Mouse (Mus musculus): ENCODE data around the gene Cxcr3. TPM values are rescaled to one million over a fixed set of nuclear protein-coding genes. Genes with fewer than 3 reads are reported as not detected.

Gene Cxcr3
- polyA plus RNA-seq, 1 experiment from 2014 or later, result 0.14 TPM

DNA sequence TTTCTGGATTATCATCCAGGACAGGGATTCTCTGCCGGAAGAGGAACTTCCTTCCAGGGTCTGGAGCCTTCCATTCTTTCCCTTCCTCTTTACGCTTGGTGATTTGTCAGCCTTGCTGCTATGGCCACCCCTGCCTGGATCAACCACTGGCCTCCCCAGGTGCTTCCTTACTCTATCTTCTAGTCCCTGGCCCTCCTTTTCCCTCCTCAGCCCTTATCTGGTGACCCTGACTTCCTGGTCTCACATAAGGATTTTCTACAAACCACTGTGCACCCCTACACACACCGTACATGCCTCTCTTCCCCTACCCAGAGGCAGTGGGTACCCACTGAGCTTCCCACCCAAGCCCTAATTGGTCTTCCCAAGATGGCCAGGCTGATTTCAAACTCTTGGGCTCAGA, 781 bp downstream of the Cxcr3 start:
- no peak for DNase-seq (ENCODE audit: low spot score)
- Histone ChIP-seq H3K4me1 (no peaks in the 10 kb centered on the region), H3K27ac (replicated peaks) (no peak overlapping the region), H3K4me3 (no peak overlapping the region), H3K36me3 (replicated peaks) (no peaks in the 10 kb centered on the region), H3K9me3 (no peaks in the 10 kb centered on the region), H3K27me3 (replicated peaks; ENCODE audit: low read depth, poor library complexity, severe bottlenecking) (peaks cover 87% of the 10 kb centered on the region)
- 83% methylated on average over 3 of the region's 3 CpGs for WGBS

DNA sequence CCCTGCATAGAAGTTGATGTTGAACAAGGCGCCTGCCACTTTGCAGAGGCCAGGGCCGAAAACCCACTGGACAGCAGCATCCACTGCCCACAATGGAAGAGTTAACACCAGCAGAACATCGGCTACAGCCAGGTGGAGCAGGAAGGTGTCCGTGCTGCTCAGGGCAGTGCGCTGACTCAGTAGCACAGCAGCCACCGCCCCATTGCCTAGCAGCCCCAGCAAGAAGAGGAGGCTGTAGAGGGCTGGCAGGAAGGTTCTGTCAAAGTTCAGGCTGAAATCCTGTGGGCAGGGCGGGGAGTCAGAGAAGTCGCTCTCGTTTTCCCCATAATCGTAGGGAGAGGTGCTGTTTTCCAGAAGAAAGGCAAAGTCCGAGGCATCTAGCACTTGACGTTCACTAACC, 1.4 kb downstream of the Cxcr3 start:
- no peak overlapping the region for H3K27ac ChIP-seq (replicated peaks)
- 83% methylated on average over 12 of the region's 12 CpGs for WGBS
- H3K36me3 ChIP-seq (replicated peaks), result no peaks in the 10 kb centered on the region
- peaks cover 81% of the 10 kb centered on the region for H3K27me3 ChIP-seq (replicated peaks; ENCODE audit: low read depth, poor library complexity, severe bottlenecking)
- H3K4me1 ChIP-seq, result no peaks in the 10 kb centered on the region
- H3K4me3 ChIP-seq, result no peak overlapping the region
- DNase-seq (ENCODE audit: low spot score), result no peak
- H3K9me3 ChIP-seq, result no peaks in the 10 kb centered on the region

DNA sequence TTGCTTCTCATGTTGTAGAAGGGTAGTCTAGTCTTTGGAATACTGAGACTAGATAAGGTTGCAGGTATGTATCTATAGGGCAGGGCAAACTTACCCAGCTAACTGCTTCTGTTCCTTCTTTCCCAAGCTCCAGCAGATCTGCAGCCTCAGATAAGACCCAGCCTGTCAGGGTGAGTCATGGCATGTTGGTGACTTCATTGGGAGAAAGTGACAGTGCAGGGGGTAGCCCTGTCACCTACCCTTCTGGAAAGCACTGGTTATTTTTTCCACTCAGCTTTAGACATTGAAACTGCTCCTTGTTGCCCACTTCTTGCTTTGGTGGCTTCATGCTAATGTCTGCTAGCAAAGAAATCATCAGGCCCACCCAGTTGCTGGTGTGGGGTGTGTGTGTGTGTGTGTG, 4.1 kb downstream of the Cxcr3 start:
- Histone ChIP-seq H3K36me3 (replicated peaks) (no peaks in the 10 kb centered on the region), H3K4me3 (no peak overlapping the region), H3K27ac (replicated peaks) (no peak overlapping the region), H3K9me3 (no peaks in the 10 kb centered on the region), H3K27me3 (replicated peaks; ENCODE audit: low read depth, poor library complexity, severe bottlenecking) (peaks cover 77% of the 10 kb centered on the region), H3K4me1 (no peaks in the 10 kb centered on the region)
- no peak for DNase-seq (ENCODE audit: low spot score)

DNA sequence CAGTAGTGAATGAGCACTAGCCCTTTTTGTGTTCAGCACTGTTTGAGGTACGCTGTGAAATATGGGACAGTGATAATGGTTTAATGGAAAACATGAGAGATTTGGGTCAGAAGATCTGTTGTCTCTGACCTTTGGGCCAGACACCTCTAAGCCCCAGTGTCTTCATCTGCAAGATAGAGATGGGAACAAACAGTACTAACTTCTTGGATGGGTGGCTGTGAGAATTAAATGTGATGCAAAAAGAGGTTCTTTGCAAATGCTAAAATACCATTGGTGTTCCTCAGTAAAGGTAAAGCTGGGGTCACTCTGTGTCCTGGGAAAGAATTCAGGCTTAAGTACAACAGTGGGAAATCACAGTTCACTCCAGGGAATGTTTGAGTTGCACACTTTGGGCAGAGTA, 13.7 kb downstream of the Cxcr3 start:
- Histone ChIP-seq H3K27me3 (replicated peaks; ENCODE audit: low read depth, poor library complexity, severe bottlenecking) (peaks cover 64% of the 10 kb centered on the region), H3K4me3 (no peak overlapping the region), H3K27ac (replicated peaks) (no peak overlapping the region), H3K9me3 (no peaks in the 10 kb centered on the region), H3K4me1 (no peaks in the 10 kb centered on the region), H3K36me3 (replicated peaks) (no peaks in the 10 kb centered on the region)
- DNase-seq (ENCODE audit: low spot score), result no peak
- WGBS, result 58% methylated on average over 1 of the region's 1 CpGs

DNA sequence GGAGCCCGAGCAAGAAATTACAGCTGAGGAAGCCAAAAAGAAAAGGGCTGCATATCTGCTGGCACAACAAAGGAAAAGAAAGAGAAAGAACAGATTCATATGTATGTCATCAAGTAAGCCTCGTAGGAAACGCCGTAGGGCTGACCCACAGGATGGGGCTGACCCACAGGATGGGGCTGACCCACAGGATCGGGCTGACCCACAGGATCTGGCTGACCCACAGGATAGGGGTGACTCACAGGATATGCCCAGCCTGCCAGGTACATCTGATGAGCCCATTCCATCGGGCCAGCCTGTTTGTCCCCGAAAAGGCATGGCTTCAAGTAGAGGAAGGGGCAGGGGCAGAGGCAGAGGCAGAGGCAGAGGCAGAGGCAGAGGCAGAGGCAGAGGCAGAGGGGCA, 29.0 kb downstream of the Cxcr3 start:
- Histone ChIP-seq H3K4me3 (no peak overlapping the region), H3K36me3 (replicated peaks) (no peaks in the 10 kb centered on the region), H3K27ac (replicated peaks) (no peak overlapping the region), H3K9me3 (no peaks in the 10 kb centered on the region), H3K4me1 (no peaks in the 10 kb centered on the region), H3K27me3 (replicated peaks; ENCODE audit: low read depth, poor library complexity, severe bottlenecking) (peaks cover 39% of the 10 kb centered on the region)
- 83% methylated on average over 7 of the region's 7 CpGs for WGBS
- DNase-seq (ENCODE audit: low spot score), result no peak

DNA sequence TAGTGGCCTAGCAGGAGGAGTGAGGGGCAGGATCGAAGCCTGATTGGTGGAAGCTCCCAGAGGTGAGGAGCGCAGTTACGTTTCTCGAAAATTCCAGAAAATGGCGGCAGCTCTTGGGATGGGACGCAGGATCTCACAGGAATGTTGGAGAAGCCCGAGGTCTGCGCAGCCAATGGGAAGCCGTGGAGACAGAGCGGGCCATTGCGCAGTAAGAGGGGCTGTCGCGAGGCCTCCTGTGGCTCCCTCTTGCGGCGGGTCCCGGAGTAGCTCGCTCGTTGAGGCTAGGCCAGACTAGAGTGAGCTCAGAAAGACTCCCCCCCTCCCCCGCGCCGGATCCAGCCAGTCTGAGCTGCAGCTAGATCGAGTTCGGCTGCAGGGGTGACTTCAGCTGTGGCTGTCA, 35.8 kb downstream of the Cxcr3 start:
- no peaks in the 10 kb centered on the region for H3K4me1 ChIP-seq
- 59% methylated on average over 23 of the region's 23 CpGs for WGBS
- no peaks in the 10 kb centered on the region for H3K36me3 ChIP-seq (replicated peaks)
- H3K27ac ChIP-seq (replicated peaks), result no peak overlapping the region
- H3K4me3 ChIP-seq, result no peak overlapping the region
- 0 out of 2 replicates have a peak, but pooled peaks cover 8% of the 10 kb centered on the region for H3K27me3 ChIP-seq (replicated peaks; ENCODE audit: low read depth, poor library complexity, severe bottlenecking)
- peak; percentile 20 for DNase-seq (ENCODE audit: low spot score)
- H3K9me3 ChIP-seq, result peaks cover 28% of the 10 kb centered on the region

DNA sequence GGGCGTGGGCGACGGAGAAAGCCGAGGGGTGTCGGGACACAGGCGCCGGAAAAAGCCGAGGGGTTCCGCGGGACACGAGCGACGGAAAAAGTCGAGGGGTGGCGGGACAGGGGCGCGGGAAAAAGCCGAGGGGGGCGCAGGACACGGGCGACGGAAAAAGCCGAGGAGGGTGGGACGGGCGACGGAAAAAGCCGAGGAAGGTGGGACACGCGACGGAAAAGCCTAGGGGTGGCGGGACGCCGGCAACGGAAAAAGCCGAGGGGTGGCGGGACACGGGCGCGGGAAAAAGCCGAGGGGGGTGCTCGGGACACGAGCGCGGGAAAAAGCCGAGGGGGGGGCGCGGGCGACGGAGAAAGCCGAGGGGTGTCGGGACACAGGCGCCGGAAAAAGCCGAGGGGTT, 36.5 kb downstream of the Cxcr3 start:
- peaks cover 28% of the 10 kb centered on the region for H3K9me3 ChIP-seq
- no peak overlapping the region for H3K4me3 ChIP-seq
- H3K27ac ChIP-seq (replicated peaks), result no peak overlapping the region
- no peaks in the 10 kb centered on the region for H3K36me3 ChIP-seq (replicated peaks)
- H3K27me3 ChIP-seq (replicated peaks; ENCODE audit: low read depth, poor library complexity, severe bottlenecking), result 0 out of 2 replicates have a peak, but pooled peaks cover 3% of the 10 kb centered on the region
- 71% methylated on average over 54 of the region's 54 CpGs for WGBS
- no peak for DNase-seq (ENCODE audit: low spot score)
- H3K4me1 ChIP-seq, result no peaks in the 10 kb centered on the region

DNA sequence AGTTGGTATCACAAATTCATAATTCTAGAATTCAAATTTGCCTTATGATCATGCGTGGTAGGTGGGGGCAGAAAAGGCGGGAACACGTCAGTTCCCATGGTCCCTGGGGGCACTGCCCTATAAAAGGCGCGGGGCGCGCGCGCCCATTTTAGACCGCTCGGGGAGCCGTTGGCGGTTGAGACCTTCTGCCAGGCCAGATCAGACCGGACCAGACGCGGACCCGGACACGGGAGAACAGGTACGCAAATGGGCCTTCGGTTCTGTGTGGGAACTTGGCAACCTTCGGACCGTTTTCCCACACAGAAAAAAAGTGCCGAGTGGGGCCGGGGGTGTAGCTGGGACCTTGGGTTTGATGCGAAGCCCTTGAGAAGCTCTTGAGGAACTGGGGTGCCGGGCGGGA, 38.4 kb downstream of the Cxcr3 start:
- Histone ChIP-seq H3K27ac (replicated peaks) (no peak overlapping the region), H3K9me3 (peaks cover 28% of the 10 kb centered on the region), H3K36me3 (replicated peaks) (no peaks in the 10 kb centered on the region), H3K27me3 (replicated peaks; ENCODE audit: low read depth, poor library complexity, severe bottlenecking) (0 out of 2 replicates have a peak, but pooled peaks cover 3% of the 10 kb centered on the region), H3K4me3 (no peak overlapping the region), H3K4me1 (no peaks in the 10 kb centered on the region)
- DNase-seq (ENCODE audit: low spot score), result no peak
- WGBS, result 91% methylated on average over 27 of the region's 27 CpGs

Other genes starting within 250 kb of the Cxcr3 start
- gene Taf1, start 201.5 kb downstream of the Cxcr3 start, polyA plus RNA-seq (2016; fragmentation: Nextera tagmentation; extraction: Ambion mirVana), result 20.3 and 23.4 TPM in 2 replicates
- 140 and 141 TPM in 2 replicates for gene Ogt, start 94.2 kb downstream of the Cxcr3 start, polyA plus RNA-seq (2016; fragmentation: Nextera tagmentation; extraction: Ambion mirVana)
- 0.24 TPM in 1 of 2 replicates, not detected in the other for gene Gm4779, start 60.2 kb upstream of the Cxcr3 start, polyA plus RNA-seq (2016; fragmentation: Nextera tagmentation; extraction: Ambion mirVana)
- gene 8030474K03Rik, start 60.4 kb upstream of the Cxcr3 start, polyA plus RNA-seq (2016; fragmentation: Nextera tagmentation; extraction: Ambion mirVana), result not detected in 2 replicates
- 27.5 and 30.0 TPM in 2 replicates for gene Nhsl2, start 115.1 kb upstream of the Cxcr3 start, polyA plus RNA-seq (2016; fragmentation: Nextera tagmentation; extraction: Ambion mirVana)